Mouse (Mus musculus): Measurements from ENCODE around the gene Fam129a. TPM values are rescaled to one million over a fixed set of nuclear protein-coding genes. Genes with fewer than 3 reads are reported as not detected.
"Not testable (repeated sequence)": the region's sequence is repeated elsewhere in the genome, so short reads cannot be mapped to it uniquely, and the experiment has no call there.

Gene Fam129a
- total RNA-seq, 2 experiments from 2014 or later, result 4.8 to 6.2 TPM

DNA sequence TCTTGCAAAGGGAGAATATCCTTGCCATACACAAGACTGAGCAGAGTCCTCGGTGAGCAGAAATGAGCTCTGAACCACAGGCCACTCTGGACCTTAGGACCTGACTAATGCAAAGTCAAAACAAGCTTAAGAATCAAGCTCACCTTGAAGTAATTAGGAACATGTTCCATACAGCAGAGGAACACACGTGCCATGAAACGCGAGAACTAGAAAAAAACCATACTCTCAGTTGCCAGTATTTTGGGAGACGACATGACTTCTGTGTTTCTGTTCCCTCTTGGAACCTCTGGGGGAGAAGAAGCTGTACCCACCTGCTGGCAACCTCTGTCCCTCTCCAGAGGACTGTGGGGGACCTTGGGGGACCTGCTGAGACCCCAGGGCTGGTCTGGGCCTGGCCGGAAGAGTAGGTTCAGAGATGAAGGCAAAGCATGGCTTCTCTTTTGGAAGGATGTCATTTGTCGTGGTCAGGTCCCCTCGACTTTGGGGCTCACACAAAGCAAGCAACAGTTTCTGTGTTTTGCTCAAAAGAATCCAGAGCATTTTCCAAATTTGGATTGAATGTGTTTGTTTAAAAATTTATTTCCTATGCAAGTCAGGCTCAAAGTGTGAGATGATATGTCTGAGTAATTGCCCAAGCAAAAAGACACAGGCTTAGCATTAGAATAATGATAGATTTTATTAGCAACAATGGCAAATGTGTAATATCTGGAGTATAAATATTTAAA lies 12.6 kb downstream of the Fam129a start:
- no peak for DNase-seq (ENCODE audit: low spot score in 2 of 2)

DNA sequence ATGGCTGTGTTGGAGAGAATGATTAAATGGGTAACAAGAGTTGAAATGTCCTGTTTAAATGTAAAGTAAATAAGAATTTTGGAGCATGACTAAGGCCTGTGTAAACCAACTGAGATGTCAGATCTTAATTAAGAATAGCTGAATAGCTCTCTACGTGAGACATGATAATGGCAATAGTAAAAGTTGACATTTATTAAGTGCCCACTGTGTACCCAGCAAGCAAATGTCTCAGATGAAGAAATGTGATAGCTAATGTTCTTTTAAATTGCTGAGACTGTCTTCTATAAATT lies 13.1 kb downstream of the Fam129a start:
- no peak for DNase-seq (ENCODE audit: low spot score in 2 of 2)

DNA sequence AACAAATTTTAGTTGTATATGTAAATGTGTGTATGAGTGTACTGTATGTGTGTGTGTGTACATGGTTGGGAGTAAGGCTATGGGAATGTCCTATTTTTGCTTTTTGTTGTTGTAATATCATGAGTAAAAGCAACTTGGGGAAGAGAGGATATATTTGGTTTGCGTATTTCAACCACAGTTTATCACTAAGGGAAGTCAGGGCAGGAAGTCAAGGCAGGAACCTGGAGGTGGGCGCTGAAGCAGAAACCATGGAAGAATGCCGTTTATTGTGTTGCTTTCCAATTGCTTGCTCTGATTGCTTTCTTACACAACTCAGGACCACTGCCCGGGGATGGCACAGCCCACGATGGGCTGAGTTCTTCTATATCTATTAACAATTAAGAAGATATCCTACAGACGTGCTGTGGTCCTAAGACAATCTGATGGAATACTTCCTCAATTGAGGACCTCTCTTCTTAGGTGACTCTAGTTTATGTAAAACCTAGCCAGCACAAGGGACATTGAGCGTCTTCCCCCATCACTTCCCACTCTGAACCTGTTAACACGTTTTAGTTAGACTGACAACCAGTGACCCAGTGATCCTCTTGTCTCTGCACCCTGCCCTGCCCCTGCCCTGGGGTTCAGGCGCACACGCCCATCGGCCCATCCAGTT lies 13.7 kb downstream of the Fam129a start:
- DNase-seq (ENCODE audit: low spot score in 2 of 2), result no peak

- DNase-seq (ENCODE audit: low spot score in 2 of 2), result no peak
Observed at GRCm38 (mm10) chr1:151585647-151586046, 14.7 kb downstream of the Fam129a start.

DNA sequence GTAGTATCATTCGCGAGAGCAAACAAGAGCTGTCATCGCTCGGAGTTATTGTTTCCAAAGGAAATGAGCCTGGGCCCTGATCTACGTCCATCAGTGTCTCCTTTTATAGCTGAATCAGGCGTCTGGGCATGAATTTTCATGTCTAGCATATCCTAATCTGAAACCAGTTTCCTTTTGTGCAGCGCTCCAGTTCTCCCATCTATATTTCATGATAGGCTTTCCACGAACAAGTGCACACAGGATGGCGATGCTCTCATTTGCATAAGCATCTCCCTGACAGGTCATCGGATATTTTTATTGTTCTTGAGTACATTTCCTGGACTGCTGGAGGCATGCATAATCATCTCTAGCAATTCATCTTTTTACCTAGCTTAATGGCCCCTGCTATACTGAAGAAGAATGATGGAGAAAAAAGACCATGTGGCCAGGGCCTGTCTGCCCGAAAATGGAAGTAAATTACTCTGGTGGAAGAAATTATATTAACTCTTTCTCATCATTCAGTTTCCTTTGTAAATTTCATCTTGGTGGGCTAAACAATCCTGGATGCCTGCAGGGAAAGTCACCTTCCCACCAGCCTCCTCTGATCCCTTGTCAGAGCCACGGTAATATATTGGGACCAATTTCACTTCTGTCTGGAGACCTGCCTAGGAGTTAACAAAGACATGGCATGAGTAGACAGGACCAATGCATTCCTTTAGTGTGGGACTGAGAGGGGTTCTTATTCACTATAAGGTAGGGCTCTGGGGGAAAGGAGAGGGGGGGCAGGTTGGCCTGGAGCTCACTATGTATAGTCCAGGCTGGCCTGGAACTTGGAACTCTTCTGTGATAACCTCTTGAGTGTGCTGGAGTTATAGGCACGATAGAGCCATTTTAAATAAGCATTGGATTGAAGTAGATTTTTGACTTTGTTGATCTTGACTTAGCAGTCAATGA lies 21.4 kb downstream of the Fam129a start:
- no peak for DNase-seq (ENCODE audit: low spot score in 2 of 2)

DNA sequence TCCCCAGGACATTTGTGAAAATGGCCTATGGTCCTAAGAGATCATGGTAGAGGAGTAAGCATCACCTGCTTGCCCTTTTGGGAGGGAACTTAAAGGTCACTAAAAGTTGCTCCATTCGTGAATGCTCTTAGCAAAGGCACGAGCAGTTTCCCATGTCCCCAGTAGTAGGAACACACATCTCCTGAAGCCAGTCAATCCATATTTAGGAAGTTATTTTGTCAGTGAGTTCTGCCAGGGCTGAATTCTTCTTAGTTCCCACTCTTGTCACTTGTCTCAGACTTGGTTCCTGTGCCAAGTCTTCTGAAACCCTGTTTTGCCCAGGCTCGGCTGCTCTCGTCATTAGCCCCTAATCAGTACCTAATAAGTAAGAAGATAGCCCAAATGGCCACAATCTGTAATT lies 23.9 kb downstream of the Fam129a start:
- DNase-seq (ENCODE audit: low spot score in 2 of 2), result no peak

DNA sequence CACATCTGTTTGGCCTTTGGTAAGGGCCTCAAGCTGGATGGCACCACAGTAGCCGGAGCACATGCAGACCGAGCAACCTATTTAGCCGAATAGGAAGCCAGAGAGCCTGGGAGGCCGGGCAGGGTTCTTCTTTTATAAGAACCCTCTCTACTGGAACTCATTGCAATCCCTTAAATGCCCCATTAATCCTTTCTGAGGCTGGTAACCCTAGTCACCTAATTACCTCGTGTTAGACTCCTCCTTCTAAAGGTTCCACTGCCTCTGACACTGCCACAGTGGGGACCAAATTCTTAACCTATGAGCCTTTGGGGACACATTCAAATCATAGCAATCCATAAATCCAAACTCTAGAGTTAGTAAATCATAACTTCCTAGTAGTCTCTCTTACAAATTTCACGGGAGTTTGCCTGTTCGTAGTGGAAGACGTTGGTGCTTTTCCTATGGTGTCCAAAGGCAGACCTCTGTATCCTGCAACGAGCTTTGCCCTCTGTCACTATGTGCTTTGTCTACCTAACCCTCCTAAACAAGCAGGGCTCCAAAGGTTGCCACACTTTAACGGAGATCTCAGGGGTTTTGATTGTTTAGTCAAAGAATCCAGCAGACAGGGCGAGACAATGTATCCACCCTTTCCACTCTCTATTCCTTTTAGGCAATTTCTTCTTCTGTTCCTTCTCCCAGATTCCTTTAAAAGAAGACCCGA lies 24.8 kb downstream of the Fam129a start:
- DNase-seq (ENCODE audit: low spot score in 2 of 2), result no peak

DNA sequence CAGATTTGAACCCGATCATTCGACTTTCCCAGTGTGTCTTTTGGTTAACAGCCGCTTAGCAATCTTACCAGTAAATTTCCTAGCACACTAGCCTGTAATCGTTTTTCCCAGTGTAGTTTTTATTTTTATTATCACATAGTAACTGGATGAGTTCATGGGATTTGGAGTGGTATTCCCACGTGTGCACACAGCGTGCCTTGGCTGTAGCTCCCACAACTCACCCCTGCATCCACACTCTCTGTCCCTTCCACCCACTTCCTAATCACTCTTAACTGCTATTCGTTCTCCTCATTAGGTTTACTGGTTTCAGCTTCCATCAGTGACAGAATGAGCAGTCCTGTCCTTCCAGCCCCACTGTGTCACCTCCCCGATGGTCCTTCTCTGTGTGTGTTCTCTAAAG lies 25.6 kb downstream of the Fam129a start:
- DNase-seq (ENCODE audit: low spot score in 2 of 2), result no peak

DNA sequence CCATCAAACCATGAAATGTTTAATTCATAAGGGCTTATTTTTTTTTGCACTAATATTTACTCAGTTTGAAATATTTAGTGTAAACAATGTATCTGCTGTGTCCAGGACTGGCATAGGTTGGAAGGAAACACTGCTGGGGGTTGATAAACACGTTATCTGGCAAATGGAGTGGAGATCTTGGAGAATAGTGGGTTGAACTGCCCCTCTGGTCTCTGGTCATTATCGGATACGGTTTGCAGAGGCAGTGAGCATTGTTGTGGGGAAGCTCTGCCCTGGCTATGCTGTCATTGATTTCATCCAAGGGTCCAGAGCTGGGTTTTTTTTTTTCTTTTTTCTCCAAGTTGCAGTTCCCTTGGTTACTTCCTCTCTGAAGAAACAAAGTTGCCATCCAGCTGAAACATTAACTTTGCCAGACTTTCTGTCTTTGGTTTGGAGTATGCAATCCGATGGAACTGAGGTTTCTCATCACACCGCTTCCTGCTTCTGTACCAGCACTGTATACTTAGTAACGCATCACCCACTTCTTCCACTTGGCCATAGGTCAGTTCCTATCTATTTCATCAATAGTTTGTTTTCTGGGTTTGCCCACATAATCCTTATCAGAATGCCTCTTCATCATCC lies 26.8 kb downstream of the Fam129a start:
- DNase-seq (ENCODE audit: low spot score in 2 of 2), result no peak

- no peak for DNase-seq (ENCODE audit: low spot score in 2 of 2)
Observed at GRCm38 (mm10) chr1:151598876-151599275, 27.9 kb downstream of the Fam129a start.

GRCm38 (mm10) chr1:151604328-151604727 lies 33.3 kb downstream of the Fam129a start:
- no peak for DNase-seq (ENCODE audit: low spot score in 2 of 2)

DNA sequence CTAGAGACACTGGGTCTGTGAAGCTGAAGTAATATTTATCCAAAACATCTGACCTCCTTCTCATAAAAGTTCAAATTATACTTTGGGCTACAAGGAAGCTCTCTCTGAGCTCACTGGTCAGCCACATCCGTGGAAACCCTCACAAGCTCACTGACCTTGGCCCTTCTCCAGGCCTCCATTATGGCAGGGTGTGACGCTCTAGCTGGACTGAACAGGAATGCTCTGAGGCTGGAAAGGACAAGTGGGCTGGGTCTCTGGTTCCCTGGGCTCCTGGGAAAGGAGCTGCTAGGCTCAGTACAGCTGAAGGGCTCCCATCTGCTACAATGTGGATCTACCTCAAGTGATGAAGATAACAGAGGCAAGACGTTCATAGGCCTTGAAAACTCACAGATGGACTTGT lies 37.0 kb downstream of the Fam129a start:
- DNase-seq (ENCODE audit: low spot score in 2 of 2), result not testable (repeated sequence)

- no peak for DNase-seq (ENCODE audit: low spot score in 2 of 2)
Observed at GRCm38 (mm10) chr1:151610621-151611020, 39.6 kb downstream of the Fam129a start.

DNA sequence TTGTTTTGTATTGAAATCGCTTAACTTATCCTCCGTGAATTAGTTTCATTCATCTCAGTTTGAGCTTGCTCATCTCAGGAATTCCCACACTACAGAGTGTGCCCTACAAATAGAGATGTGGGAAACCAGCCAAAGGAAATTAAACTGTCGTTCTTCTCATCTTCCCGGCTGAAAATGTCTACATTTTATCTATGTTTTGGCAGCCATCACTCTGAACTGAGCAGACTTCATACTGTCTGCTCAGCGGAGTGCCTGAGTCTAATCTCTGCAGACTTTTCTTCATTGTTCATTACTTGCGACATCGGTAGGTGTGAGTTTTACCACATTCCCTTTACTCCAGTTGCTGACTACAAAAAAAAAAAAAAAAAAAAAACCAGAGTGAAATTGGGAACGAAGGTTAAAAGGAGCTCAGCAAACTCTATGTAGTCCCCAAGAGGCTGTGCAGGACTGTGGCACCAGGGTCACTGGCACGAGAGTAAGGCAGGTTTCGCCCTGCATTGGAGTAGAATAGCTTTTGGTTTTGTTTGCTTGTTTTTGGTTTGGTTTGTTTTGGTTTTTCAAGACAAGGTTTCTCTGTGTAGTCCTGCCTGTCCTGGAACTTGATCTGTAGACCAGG lies 43.4 kb downstream of the Fam129a start:
- DNase-seq (ENCODE audit: low spot score in 2 of 2), result no peak

- DNase-seq (ENCODE audit: low spot score in 2 of 2), result no peak
Observed at GRCm38 (mm10) chr1:151615625-151616024, 44.6 kb downstream of the Fam129a start.

DNA sequence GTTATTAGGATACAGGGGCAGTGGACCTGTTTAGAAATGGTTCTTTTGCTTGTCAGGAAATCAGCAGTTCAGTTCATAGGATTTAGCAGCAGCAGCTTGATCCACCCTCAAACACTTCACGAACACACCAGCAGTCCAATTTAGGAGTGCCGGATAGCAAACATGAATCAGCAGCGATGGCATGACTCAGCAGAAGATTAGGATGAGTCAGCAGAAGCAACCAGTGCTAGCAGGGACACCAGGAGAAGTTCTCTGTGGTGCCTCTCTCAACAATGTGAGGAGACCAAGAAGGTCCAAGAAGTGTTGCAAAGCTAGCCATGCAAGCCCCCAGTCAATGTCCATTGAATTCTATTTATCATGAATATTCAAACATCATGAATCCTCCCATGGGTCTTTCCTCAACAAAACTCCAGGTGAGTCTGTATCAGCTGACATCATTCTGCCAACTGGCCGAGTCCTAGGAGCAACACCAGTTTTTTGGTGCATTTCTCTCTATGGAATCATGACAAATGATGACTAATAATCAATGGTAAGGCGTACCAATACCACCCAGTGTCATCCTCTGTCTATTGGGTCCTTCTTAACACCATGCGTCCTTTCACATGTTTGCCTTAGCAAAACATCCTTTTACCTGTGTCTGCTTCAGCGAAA lies 45.7 kb downstream of the Fam129a start:
- no peak for DNase-seq (ENCODE audit: low spot score in 2 of 2)

GRCm38 (mm10) chr1:151618251-151618650 lies 47.3 kb downstream of the Fam129a start:
- no peak for DNase-seq (ENCODE audit: low spot score in 2 of 2)

GRCm38 (mm10) chr1:151619281-151619711 lies 48.3 kb downstream of the Fam129a start:
- no peak for DNase-seq (ENCODE audit: low spot score in 2 of 2)

DNA sequence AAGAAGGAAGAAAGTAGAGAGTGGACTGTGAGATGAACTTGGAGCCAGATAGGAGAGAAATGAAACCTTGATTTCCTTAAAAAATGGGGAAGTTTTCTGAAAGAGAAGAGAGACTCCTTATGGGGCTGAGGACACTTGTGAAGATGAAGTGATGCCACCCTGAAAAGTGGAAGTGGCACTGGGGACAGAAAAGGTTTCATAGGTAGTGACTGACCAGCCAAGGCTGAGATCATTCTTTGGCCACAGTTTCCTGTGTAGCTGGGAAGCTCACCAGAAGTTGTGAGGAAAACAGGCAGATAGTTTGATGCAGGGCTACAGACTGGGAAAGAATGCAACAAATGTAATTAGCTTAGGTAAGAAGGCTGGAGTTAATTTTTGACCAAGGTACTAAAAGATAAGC lies 49.7 kb downstream of the Fam129a start:
- DNase-seq (ENCODE audit: low spot score in 2 of 2), result no peak
